In genomic region chr13:49364716-49365115, GRCm38 (mm10) we compare ENCODE assay signal across 9 mouse cellular contexts. TPM values are rescaled to one million over a fixed set of nuclear protein-coding genes. Genes with fewer than 3 reads are reported as not detected.
A peak's percentile ranks its signal among the peaks of the same experiment; 100 is the strongest.
DNase-seq lines count a peak whose midpoint lies in the region.
"Had no signal": no experiment of that assay in that cellular context is flagged by ENCODE, and none has a peak within 500 bp of the region (broad histone marks: within the 10 kb centered on the region; RNA-seq: fewer than 3 reads in every experiment).

No protein-coding gene starts in this region.

- intact Hi-C loops in heart, postnatal 10 days (cut with DNase I), result no loop called here
- intact Hi-C loops in left cerebral cortex, postnatal 36 days (cut with DNase I), result no loop called here

- peak; percentile 60 to 86 for DNase-seq in adrenal gland, adult (ENCODE audit: inconsistent age in 2 of 2, low spot score in 1 of 2)
- no peak for DNase-seq in adrenal gland, postnatal 4 days (ENCODE audit: low spot score in 2 of 2)
- peak; percentile 47 to 84 for DNase-seq in urinary bladder, postnatal 36 days (ENCODE audit: low spot score in 2 of 2)
- DNase-seq in urinary bladder, postnatal 10 days (ENCODE audit: low spot score), result no peak
- peak; percentile 75 to 76 for DNase-seq in heart, postnatal 10 days
- DNase-seq in left cerebral cortex, postnatal 36 days (ENCODE audit: low spot score in 2 of 2), result no peak
- DNase-seq in left cerebral cortex, adult 11 months (ENCODE audit: low spot score), result no peak
- DNase-seq in layer of hippocampus, adult 11-12 months (ENCODE audit: low spot score), result no peak
- DNase-seq: left cerebral cortex, postnatal 4 days had no signal

RNA-seq across cellular contexts. Expression of gene Bicd2, which starts 23.3 kb away (rescaled TPM):
- total RNA-seq in adrenal gland, postnatal 4 days (2021), result 10 to 100 TPM; 33.5 to 35.9 TPM
- 10 to 100 TPM; 74.6 to 83.6 TPM for total RNA-seq in heart, postnatal 10 days (2021)
- 10 to 100 TPM; 45.2 to 55.9 TPM for total RNA-seq in left cerebral cortex, postnatal 36 days (2021)

RNA-seq across cellular contexts. Expression of gene Fgd3, which starts 44.6 kb away (rescaled TPM):
- 1 to 10 TPM; 5.3 to 6.0 TPM for total RNA-seq in adrenal gland, postnatal 4 days (2021)
- total RNA-seq in heart, postnatal 10 days (2021), result under 1 TPM; 0.50 to 0.57 TPM
- total RNA-seq in left cerebral cortex, postnatal 36 days (2021), result 1 to 10 TPM; 6.6 to 7.8 TPM

RNA-seq across cellular contexts. Expression of gene Ippk, which starts 56.3 kb away (rescaled TPM):
- 10 to 100 TPM; 17.9 to 18.3 TPM for total RNA-seq in adrenal gland, postnatal 4 days (2021)
- 1 to 10 TPM; 8.3 to 9.1 TPM for total RNA-seq in heart, postnatal 10 days (2021)
- 10 to 100 TPM; 13.8 to 17.2 TPM for total RNA-seq in left cerebral cortex, postnatal 36 days (2021)

Comparison
In these comparisons a context has a peak if more than half of its experiments do, and no peak if none do; other contexts are left out.
1. DNase-seq: peak in adrenal gland, adult (2 of 2), urinary bladder, postnatal 36 days (2 of 2) and heart, postnatal 10 days (2 of 2); none in adrenal gland, postnatal 4 days (0 of 2), urinary bladder, postnatal 10 days (single experiment), left cerebral cortex, postnatal 36 days (0 of 2), left cerebral cortex, adult 11 months (single experiment) and layer of hippocampus, adult 11-12 months (single experiment).
2. RNA of gene Fgd3, which starts 44.6 kb away (total RNA-seq): 6.6 to 7.8 TPM in left cerebral cortex, postnatal 36 days and 5.3 to 6.0 TPM in adrenal gland, postnatal 4 days; 0.50 to 0.57 TPM in heart, postnatal 10 days; every median in the first group is over 4 times any median in the second.